Mouse (Mus musculus): ENCODE results near the gene Gcnt3.
"Not testable (repeated sequence)": the region's sequence is repeated elsewhere in the genome, so short reads cannot be mapped to it uniquely, and the experiment has no call there.

DNA sequence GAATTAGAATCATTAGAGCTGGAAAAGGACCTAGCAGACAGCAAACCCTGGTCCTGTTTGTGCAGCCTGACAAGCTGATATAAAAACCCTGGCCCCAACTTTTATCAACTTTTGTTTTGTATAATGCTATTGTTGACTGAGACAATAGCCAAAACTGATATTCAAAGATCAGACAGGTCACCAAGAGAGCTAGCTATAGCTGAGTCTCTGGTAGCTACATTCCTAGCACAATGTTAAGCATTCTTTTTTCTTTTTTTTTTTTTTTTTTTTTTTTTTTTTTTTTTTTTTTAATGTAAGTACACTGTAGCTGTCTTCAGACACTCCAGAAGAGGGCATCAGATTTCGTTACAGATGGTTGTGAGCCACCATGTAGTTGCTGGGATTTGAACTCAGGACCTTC lies 14.3 kb downstream of the Gcnt3 start:
- not testable (repeated sequence) for TF ChIP-seq CTCF (IDR thresholded peaks at IDR 0.05; ENCODE audit: extremely low read depth, insufficient read length, insufficient replicate concordance, low read depth, low read length); POLR2A (IDR thresholded peaks at IDR 0.05; ENCODE audit: low read depth, low read length)

All from small intestine, adult 2 months (tissue).